Mouse (Mus musculus) kidney, postnatal 0 days (tissue): ENCODE results near the gene Ccdc86. TPM values are rescaled to one million over a fixed set of nuclear protein-coding genes. Genes with fewer than 3 reads are reported as not detected.

Experiments used
- ATAC-seq: fragments of 200-750 bp; cut with Nextera tagmentation; replicated peaks from 2 replicates; pipeline ENCODE4 v1.8.0; 2017; ENCODE audit warnings: low read depth, moderate number of reproducible peaks, moderate TSS enrichment, moderate library complexity; ENCODE audit not compliant: low FRiP score
- DNase-seq: peaks from one replicate; pipeline ENCODE4 v3.0.0-alpha.2; 2016; ENCODE audit warnings: low spot score
- H3K27ac ChIP-seq: fragments of 300-500 bp; sonication (generic); 2 replicates; pipeline ENCODE4 v1.5.1; 2014; ENCODE audit warnings: mild to moderate bottlenecking
- H3K27me3 ChIP-seq: fragments of 300-500 bp; sonication (generic); 2 replicates; pipeline ENCODE4 v1.6.1; 2014; ENCODE audit warnings: low read length, mixed read lengths; ENCODE audit not compliant: insufficient read depth
- H3K36me3 ChIP-seq: fragments of 300-500 bp; sonication (generic); 2 replicates; pipeline ENCODE4 v1.6.1; 2014; ENCODE audit warnings: low read length, mixed read lengths; ENCODE audit not compliant: insufficient read depth
- H3K4me1 ChIP-seq: fragments of 300-500 bp; sonication (generic); replicated peaks from 2 replicates; pipeline ENCODE4 v1.6.1; 2014; ENCODE audit warnings: antibody characterized with exemption, low read length, mixed read lengths; ENCODE audit not compliant: insufficient read depth
- H3K4me2 ChIP-seq: fragments of 300-500 bp; sonication (generic); 2 replicates; pipeline ENCODE4 v1.6.1; 2014; ENCODE audit warnings: mild to moderate bottlenecking, low read length, moderate library complexity, mixed read lengths
- H3K4me3 ChIP-seq: fragments of 300-500 bp; sonication (generic); replicated peaks from 2 replicates; pipeline ENCODE4 v1.5.1; 2014; ENCODE audit warnings: low read depth, low read length
- H3K9ac ChIP-seq: fragments of 300-500 bp; sonication (generic); 2 replicates; pipeline ENCODE4 v1.6.1; 2014; ENCODE audit warnings: low read depth, low read length
- H3K9me3 ChIP-seq: fragments of 300-500 bp; sonication (generic); replicated peaks from 2 replicates; pipeline ENCODE4 v1.6.1; 2016; ENCODE audit warnings: low read length, inconsistent platforms, mixed read lengths
- CTCF ChIP-seq: IDR thresholded peaks from 2 replicates; pipeline ENCODE4 v1.5.1; 2016; ENCODE audit warnings: antibody characterized with exemption, low read depth, mild to moderate bottlenecking, moderate library complexity
- WGBS: fragments of 180-500 bp; shearing (Covaris S2); extraction: QIAGEN DNeasy Blood & Tissue Kit; methylation state at CpG from one replicate; pipeline ENCODE4 v1.1.7; 2014; 5-methylcytosine and 5-hydroxymethylcytosine counted together
- polyA plus RNA-seq: library from polyadenylated mRNA; unstranded; fragments of >200 nt; fragmentation: Nextera tagmentation; extraction: Ambion mirVana; gene quantifications from 2 replicates; pipeline ENCODE4 v1.2.1, GENCODE M21; 2015

Ccdc86 gene
- polyA plus RNA-seq: 22.9 and 23.2 TPM in 2 replicates

- H3K4me2 ChIP-seq: peak within 1 kb of the TSS; percentile 81
- H3K36me3 ChIP-seq: peaks cover 10% of the 10 kb centered on the region
- H3K27me3 ChIP-seq: no peaks in the 10 kb centered on the region
- no peaks in the 10 kb centered on the region for H3K9me3 ChIP-seq
- H3K9ac ChIP-seq: peak within 1 kb of the TSS; percentile 84
- ATAC-seq: peak; percentile 98
- peaks cover 15% of the 10 kb centered on the region for H3K4me1 ChIP-seq
- H3K4me3 ChIP-seq: peak within 1 kb of the TSS; percentile 72
- peak within 1 kb of the TSS; percentile 57; the same call in 1 of the 2 replicates for H3K27ac ChIP-seq
- under 1% methylated on average over 30 of the region's 30 CpGs for WGBS
- peak; percentile 100 for DNase-seq
- no peak for TF ChIP-seq CTCF
Measured at GRCm38 (mm10) chr19:10949112-10949511, at the start of gene Ccdc86. TSS of gene Ccdc86 (minus strand) at chr19:10949266.

GRCm38 (mm10) chr19:10993150-10993549, 44.1 kb upstream of the Ccdc86 start, which contains the start of gene Ms4a15:
TSS of gene Ms4a15 (minus strand) at chr19:10993250.
- H3K4me1 ChIP-seq: no peaks in the 10 kb centered on the region
- TF ChIP-seq CTCF: no peak
- no peak within 1 kb of the TSS for H3K4me3 ChIP-seq
- WGBS: 88% methylated on average over 7 of the region's 7 CpGs
- no peak within 1 kb of the TSS for H3K27ac ChIP-seq
- H3K27me3 ChIP-seq: no peaks in the 10 kb centered on the region
- DNase-seq (no peak), ATAC-seq (no peak)
- H3K4me2 ChIP-seq: no peak within 1 kb of the TSS
- no peaks in the 10 kb centered on the region for H3K36me3 ChIP-seq
- no peaks in the 10 kb centered on the region for H3K9me3 ChIP-seq
- no peak within 1 kb of the TSS for H3K9ac ChIP-seq

- DNase-seq: no peak
- no peak for TF ChIP-seq CTCF
- H3K4me2 ChIP-seq: no peak overlapping the region
- no peak overlapping the region for H3K27ac ChIP-seq
- ATAC-seq: no peak
- no peaks in the 10 kb centered on the region for H3K9me3 ChIP-seq
- H3K36me3 ChIP-seq: no peaks in the 10 kb centered on the region
- no peak overlapping the region for H3K4me3 ChIP-seq
- H3K9ac ChIP-seq: no peak overlapping the region
- H3K4me1 ChIP-seq: no peaks in the 10 kb centered on the region
- no peaks in the 10 kb centered on the region for H3K27me3 ChIP-seq
Measured at GRCm38 (mm10) chr19:10991911-10992310, 42.8 kb upstream of the Ccdc86 start.

- ATAC-seq (no peak), DNase-seq (no peak)
- Histone ChIP-seq H3K4me3 (no peak overlapping the region), H3K4me2 (no peak overlapping the region), H3K27me3 (no peaks in the 10 kb centered on the region), H3K9me3 (no peaks in the 10 kb centered on the region), H3K36me3 (no peaks in the 10 kb centered on the region), H3K4me1 (no peaks in the 10 kb centered on the region), H3K9ac (no peak overlapping the region), H3K27ac (no peak overlapping the region)
- TF ChIP-seq CTCF: no peak
- 18% methylated on average over 1 of the region's 1 CpGs for WGBS
Measured at GRCm38 (mm10) chr19:10990751-10991150, 41.7 kb upstream of the Ccdc86 start.

- Histone ChIP-seq H3K9ac (no peak overlapping the region), H3K4me2 (no peak overlapping the region), H3K27ac (no peak overlapping the region), H3K9me3 (no peaks in the 10 kb centered on the region), H3K27me3 (no peaks in the 10 kb centered on the region), H3K36me3 (no peaks in the 10 kb centered on the region), H3K4me3 (no peak overlapping the region), H3K4me1 (no peaks in the 10 kb centered on the region)
- no peak for TF ChIP-seq CTCF
- WGBS: 87% methylated on average over 1 of the region's 1 CpGs
- DNase-seq: no peak
- ATAC-seq: no peak
Measured at GRCm38 (mm10) chr19:10988563-10988962, 39.5 kb upstream of the Ccdc86 start.

- 91% methylated on average over 4 of the region's 4 CpGs for WGBS
- no peak for TF ChIP-seq CTCF
- Histone ChIP-seq H3K4me1 (no peaks in the 10 kb centered on the region), H3K4me3 (no peak overlapping the region), H3K36me3 (no peaks in the 10 kb centered on the region), H3K9ac (no peak overlapping the region), H3K27me3 (no peaks in the 10 kb centered on the region), H3K4me2 (no peak overlapping the region), H3K9me3 (no peaks in the 10 kb centered on the region), H3K27ac (no peak overlapping the region)
- ATAC-seq (no peak), DNase-seq (no peak)
Measured at GRCm38 (mm10) chr19:10985889-10986288, 36.8 kb upstream of the Ccdc86 start.

GRCm38 (mm10) chr19:10984551-10984950, 35.5 kb upstream of the Ccdc86 start:
- Histone ChIP-seq H3K9me3 (no peaks in the 10 kb centered on the region), H3K27me3 (no peaks in the 10 kb centered on the region), H3K27ac (no peak overlapping the region), H3K4me1 (no peaks in the 10 kb centered on the region), H3K9ac (no peak overlapping the region), H3K4me2 (no peak overlapping the region), H3K4me3 (no peak overlapping the region), H3K36me3 (no peaks in the 10 kb centered on the region)
- no peak for ATAC-seq
- WGBS: 80% methylated on average over 13 of the region's 13 CpGs
- TF ChIP-seq CTCF: no peak
- DNase-seq: no peak
